Mouse (Mus musculus): ENCODE measurements around the gene Enah.

Gene Enah

DNA sequence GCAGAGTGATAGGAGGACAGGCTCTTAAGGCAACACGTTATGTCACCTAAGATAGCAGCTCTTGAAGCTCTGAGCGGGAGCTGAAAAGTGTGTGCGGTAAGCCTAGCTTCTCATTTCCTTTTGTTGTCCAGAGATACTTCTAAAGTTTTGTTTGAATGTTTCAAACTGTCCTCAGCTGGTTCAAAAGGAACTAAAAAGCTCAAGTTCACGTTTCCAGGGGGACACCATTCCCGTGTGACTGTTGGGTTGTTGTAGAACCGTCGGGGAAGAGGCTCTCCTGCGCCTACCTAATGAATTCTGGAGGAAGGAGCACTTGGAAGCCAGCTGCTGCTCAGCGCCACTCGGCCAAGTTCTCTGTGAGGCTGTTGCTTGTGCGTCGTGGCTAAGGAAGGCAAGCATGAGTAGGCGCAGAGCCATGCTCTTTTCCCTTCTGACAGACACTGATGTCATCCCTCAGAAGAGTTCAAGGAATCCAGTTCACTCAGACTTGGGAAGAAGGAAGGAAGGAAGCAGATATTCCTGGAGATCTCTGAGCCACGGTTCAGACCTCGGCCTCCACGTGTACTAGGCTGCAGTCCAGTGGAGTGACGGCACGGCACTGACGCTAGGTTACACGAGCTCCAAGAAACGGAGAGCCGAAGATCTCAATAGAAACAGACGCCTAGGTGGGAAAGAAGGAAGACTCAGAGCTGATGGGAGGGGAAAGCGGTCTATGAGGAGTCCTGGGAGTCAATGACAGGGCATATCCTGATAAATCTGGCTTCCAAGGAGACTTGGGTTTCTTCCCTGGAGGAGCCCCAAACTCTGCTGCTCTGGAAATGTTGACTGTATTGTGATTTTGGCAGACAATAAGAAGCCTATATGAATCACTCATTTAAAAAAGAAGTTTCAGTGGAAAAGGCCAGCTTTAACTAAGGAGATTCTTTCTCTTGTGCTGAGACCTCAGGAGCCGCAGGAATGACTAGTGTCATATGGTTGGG, 8.7 kb upstream of the Enah start:
- DNase-seq (ENCODE audit: low read depth, low spot score) = peak; percentile 87

DNA sequence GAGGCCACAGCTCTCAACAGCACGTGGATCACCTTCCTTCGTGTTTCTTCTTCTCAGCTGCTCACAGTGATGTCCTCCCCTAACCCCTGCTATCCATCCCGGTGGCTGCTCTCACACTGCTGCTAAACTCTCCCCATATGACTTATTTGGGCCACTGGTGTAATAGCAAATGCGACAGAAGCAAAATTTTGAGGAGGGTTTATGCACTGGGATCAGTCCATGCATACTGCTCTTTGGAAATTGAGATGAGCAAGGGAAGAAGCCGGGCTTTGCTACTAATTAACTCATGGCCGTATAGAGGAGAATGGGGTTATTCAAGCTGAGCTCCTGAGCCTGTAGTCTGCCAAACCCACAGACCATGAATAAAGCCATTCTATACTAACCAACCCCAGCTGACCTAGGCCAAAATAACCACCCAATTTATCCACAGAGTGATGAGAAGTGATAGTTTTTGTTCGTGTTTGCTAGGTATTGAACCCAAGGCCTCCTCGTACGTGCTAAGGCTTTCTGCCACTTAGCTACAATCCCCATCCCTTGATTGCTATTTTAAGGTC, 7.7 kb upstream of the Enah start:
- DNase-seq (ENCODE audit: low read depth, low spot score) = no peak

GRCm38 (mm10) chr1:182026821-182027220, 7.0 kb upstream of the Enah start:
- no peak for DNase-seq (ENCODE audit: low read depth, low spot score)

- no peak for DNase-seq (ENCODE audit: low read depth, low spot score)
Observed at GRCm38 (mm10) chr1:182026120-182026519, 6.3 kb upstream of the Enah start.

- DNase-seq (ENCODE audit: low read depth, low spot score) = no peak
Observed at GRCm38 (mm10) chr1:182021691-182022299, 2.0 kb upstream of the Enah start.

GRCm38 (mm10) chr1:182020831-182021460, 1.2 kb upstream of the Enah start:
- DNase-seq (ENCODE audit: low read depth, low spot score) = no peak

- no peak for DNase-seq (ENCODE audit: low read depth, low spot score)
Observed at GRCm38 (mm10) chr1:182019266-182019925, 394 bp downstream of the Enah start.

DNA sequence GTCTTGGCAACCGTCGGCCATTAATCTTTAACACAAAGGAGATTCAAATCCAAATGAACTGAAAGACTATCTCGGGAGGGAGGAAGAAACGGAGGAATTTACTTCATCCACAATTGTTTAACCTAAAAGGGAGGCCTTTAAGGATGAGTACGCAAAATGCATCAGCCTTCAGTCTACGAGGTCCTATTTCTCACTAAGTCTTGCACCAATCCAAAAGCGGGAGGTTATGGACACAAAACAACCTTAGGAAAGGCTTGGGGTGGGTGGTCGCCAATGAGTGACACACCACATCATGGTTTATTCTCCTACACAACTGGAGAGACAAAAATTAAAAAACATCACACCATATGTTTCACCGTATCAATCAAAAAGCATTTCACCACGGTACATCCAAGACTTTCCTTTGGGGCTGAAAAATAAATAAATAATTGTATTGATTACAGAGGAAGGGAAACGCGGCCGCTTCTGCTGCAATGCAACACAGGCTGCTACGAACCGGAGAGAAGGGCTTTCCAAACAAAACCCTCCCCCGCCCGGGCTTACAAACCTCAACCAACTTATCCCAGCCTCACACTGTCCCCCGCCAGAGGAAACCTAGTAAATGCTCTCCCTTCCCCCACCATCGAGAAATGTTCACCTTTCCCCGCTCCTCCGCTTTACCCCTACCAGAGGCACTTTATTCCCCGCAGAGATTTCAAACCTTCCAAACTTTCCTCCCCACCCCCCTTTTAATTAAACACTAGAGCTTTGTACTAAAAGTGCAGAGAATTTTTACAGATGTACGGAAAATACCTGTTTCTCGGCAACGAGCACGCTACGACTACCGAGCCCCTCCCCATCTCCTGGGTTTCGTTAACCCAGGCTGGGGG, 1.2 kb downstream of the Enah start:
- peak; percentile 87 for DNase-seq (ENCODE audit: low read depth, low spot score)

DNA sequence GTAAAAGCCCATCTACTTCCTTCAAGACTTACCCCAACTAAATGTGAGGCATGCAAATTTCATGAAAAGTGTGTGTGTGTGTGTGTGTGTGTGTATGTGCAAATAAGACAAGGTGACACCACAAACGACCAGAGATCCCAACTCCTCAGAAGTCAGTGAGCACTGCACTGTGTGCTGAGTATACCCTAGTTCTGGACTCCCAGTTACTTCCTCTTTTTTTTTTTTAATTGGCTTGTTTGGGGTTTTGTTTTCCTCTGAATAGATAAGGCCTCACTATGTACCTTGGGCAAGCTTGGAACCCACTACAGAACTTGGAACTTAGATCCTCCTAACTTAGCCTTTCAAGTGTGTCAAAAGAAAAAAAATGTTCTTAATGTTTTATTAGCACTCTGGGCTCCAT, 14.0 kb downstream of the Enah start:
- DNase-seq (ENCODE audit: low read depth, low spot score) = no peak

DNA sequence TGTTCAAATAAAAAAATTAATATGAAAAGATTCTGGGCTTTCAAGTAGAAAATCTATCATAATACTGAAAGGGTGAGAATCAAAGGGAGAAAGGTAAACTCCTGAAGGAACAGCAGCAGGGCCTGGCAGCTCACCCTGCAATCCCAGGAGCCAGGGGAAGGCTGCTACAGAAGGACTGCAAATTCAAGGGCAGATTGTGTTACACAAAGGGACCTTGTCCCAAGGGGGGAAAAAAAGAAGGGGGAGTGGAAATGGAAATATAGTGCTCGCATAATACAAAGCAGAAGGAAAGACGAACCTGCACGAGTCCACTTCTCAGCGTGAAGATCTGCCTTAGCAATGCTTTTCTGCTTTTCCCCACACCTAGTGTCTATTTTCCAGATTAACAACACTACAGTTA, 21.1 kb downstream of the Enah start:
- no peak for DNase-seq (ENCODE audit: low read depth, low spot score)

- DNase-seq (ENCODE audit: low read depth, low spot score) = no peak
Observed at GRCm38 (mm10) chr1:181997791-181998190, 22.0 kb downstream of the Enah start.

GRCm38 (mm10) chr1:181993597-181993996, 26.2 kb downstream of the Enah start:
- DNase-seq (ENCODE audit: low read depth, low spot score) = no peak

GRCm38 (mm10) chr1:181988367-181988766, 31.4 kb downstream of the Enah start:
- no peak for DNase-seq (ENCODE audit: low read depth, low spot score)

DNA sequence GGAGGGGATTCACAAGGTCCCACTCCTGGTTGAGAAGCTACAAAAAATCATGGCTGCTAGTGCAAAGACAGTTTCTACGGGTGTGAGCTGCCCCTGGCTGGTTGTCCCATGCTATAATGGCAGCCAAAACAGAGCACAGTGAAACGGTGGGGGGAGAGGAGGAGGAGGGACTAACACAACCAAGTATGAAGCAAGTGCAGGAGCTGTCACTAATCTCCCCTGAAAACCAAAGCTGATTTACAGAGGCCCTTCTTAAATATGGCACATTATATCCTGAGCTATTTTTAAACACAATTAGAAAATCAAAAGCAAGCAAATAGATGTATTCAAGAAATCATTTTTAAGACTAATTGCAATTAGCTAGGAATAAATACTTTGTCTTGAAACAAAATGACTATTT, 32.6 kb downstream of the Enah start:
- no peak for DNase-seq (ENCODE audit: low read depth, low spot score)

- DNase-seq (ENCODE audit: low read depth, low spot score) = peak; percentile 38
Observed at GRCm38 (mm10) chr1:181985880-181986279, 33.9 kb downstream of the Enah start.

DNA sequence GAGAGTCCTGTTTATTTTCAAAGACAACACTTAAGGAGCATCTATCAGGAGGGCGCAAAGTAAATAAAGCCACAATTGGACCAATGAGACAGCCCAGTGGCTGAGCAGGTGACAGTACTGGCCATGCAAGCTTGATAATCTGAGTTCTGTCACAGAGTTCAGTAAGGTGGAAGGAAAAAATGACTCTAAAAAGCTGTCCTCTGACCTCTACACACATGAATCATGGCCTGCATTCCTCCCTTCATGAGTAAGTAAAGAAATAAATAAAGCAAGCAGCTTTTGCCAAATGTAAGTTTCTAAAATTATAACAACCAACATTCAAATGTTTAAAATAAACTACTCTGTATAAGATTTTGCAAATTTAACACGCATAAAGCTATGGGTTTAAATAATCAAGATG, 35.0 kb downstream of the Enah start:
- DNase-seq (ENCODE audit: low read depth, low spot score) = no peak

DNA sequence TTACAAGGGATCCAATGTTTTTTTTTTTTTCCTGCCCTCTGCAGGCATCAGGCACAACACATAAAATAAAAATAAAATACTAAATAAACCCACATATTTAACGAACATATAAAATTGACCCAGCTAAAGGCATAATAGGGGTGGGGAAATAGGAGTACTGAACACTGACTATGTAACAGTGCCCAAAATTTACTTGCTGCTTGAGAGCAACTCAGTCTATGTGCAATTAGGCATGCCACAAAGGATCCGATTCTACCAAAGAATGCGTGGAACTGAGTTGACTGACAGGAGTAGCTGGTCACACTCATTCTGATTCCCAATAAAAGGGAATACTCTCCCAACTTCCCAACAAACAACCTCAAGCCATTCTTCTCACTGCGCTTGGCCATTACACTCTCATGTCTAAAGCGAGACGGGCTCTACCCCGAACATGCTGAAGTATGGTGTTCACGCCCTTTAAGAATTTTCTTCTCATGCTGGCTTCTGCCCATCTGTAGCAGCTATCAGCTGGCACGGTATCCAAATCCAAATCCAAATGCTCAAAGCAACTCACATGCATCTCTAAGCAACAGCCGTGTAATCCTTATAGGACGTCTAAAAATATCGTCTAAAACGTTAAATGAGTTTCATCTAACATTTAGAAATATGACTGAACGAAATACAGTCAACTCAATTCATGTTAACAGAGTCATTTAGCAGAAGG, 39.6 kb downstream of the Enah start:
- no peak for DNase-seq (ENCODE audit: low read depth, low spot score)

DNA sequence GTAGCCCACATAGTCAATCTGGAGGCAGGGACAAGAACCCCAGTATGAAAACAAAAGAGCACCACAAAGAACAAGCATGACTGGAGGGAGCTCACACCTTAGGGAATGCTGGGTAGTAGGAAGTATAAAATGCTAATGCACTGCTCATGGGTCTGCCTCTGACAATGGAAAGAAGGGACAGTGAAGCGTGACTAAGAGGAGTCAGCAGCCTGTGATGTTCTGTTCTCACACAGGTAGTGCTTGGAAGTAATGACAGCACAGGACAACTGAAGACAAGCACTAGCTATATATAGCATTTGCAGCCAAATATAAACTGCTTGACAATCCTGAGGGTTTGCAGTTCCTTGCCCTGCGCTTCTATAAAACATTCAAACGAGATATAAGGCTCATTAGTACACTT, 44.3 kb downstream of the Enah start:
- DNase-seq (ENCODE audit: low read depth, low spot score) = no peak

DNA sequence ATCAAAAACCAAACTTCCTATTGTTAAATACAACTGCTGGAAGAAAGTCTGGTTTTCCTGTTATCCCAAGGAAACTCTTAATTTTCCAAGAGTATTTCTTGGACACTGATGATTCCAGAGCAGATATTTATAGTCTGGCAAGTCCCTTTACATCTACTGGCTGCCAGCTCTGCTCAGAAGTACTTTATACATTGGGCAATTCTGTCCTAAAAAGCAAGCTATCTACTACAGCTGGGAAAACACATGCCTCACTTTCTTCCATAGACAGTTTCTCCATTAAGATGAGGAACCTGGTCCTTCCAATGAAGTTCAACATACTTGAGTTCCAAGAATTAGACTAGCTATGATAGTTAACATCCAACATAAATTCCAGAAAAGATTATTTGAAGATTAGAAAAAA, 44.9 kb downstream of the Enah start:
- no peak for DNase-seq (ENCODE audit: low read depth, low spot score)

DNA sequence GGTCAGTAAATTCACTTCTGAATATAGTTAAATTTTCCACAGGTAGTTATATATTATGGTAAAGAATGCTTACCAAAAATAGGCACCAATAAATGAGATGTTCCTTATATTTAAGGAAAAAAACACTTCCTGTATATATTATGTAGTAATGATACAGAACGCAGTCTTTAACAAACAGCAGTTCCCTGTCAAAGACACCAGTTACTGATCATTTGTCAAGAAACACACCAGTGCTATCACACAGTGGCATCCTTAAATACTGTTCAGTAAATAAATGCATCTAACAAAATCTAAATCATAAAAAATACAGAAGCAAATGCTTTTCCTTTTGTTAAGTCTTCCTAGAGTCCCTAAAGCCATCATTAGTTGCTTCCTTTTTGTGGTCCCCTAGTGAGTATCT, 54.5 kb downstream of the Enah start:
- no peak for DNase-seq (ENCODE audit: low read depth, low spot score)

Data from ES-CJ7 (cell line).